Mouse (Mus musculus) heart, embryonic 15.5 days (tissue): ENCODE measurements around the gene Zic2. TPM values are rescaled to one million over a fixed set of nuclear protein-coding genes. Genes with fewer than 3 reads are reported as not detected.

Experiments used
- ATAC-seq: fragments of 200-750 bp; cut with Nextera tagmentation; replicated peaks from 2 replicates; pipeline ENCODE4 v1.8.0; 2017; ENCODE audit warnings: low read depth, moderate TSS enrichment; ENCODE audit not compliant: insufficient number of reproducible peaks, insufficient read depth, low FRiP score
- H3K27ac ChIP-seq: fragments of 300-500 bp; sonication (generic); 2 replicates; pipeline ENCODE4 v1.5.1; 2015; ENCODE audit warnings: mild to moderate bottlenecking, inconsistent platforms
- H3K27me3 ChIP-seq: fragments of 300-500 bp; sonication (generic); 2 replicates; pipeline ENCODE4 v1.6.1; 2015; ENCODE audit warnings: inconsistent platforms
- H3K36me3 ChIP-seq: fragments of 300-500 bp; sonication (generic); 2 replicates; pipeline ENCODE4 v1.6.1; 2015; ENCODE audit warnings: mild to moderate bottlenecking, inconsistent platforms
- H3K4me1 ChIP-seq: fragments of 300-500 bp; sonication (generic); replicated peaks from 2 replicates; pipeline ENCODE4 v1.6.1; 2015; ENCODE audit warnings: inconsistent platforms
- H3K4me2 ChIP-seq: fragments of 300-500 bp; sonication (generic); 2 replicates; pipeline ENCODE4 v1.6.1; 2015; ENCODE audit warnings: inconsistent platforms, mild to moderate bottlenecking, moderate library complexity
- H3K4me3 ChIP-seq: fragments of 300-500 bp; sonication (generic); 2 replicates; pipeline ENCODE4 v1.5.1; 2015; ENCODE audit warnings: mild to moderate bottlenecking, inconsistent platforms
- H3K9ac ChIP-seq: fragments of 300-500 bp; sonication (generic); 2 replicates; pipeline ENCODE4 v1.6.1; 2015; ENCODE audit warnings: mild to moderate bottlenecking, inconsistent platforms
- H3K9me3 ChIP-seq: fragments of 300-500 bp; sonication (generic); replicated peaks from 2 replicates; pipeline ENCODE4 v1.6.1; 2016; ENCODE audit warnings: inconsistent platforms
- WGBS: fragments of 180-500 bp; shearing (Covaris S2); methylation state at CpG from one replicate; pipeline ENCODE4 v1.1.7; 2015; ENCODE audit warnings: mixed read lengths; 5-methylcytosine and 5-hydroxymethylcytosine counted together
- polyA plus RNA-seq: library from polyadenylated mRNA; unstranded; fragments of >200 nt; fragmentation: Nextera tagmentation; extraction: Ambion mirVana; gene quantifications from 2 replicates; pipeline ENCODE4 v1.2.1, GENCODE M21; 2015

Zic2 gene
- polyA plus RNA-seq, result not detected in 2 replicates

DNA sequence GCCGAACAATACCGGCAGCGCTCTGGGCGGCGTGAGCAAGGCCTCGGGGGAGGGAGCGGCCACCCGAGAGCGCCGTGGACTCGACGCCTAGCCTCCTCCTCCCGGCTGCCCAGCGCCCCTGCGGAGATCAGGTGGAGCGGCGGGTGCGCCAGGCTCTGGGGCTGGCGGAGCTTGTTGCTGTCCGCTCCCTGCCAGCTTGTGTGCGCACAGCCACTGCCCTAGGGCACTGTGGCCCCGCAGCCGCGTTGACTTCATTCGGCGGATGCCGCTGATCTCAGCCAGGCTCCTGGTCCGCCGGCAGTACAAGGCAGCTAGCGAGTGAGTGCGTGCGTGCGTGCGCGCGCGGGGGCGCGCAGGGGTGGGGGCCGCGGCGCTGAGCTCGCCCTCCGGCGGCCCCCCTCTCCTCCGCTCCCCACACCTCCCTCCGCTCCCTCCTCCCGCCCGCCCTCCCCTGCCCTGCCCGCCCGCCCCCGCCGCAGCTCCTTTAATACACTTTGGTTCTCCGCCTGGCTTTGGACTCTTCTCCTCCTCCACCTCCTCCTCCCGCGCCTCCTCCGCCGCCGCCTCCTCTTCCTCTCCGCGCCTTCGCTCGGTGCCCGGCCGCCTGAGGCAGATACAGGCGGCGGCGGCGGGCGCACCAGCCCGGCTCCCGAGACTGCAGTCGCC lies at the start of gene Zic2:
TSS of gene Zic2 (plus strand) at position 545 of the 666 bp plus-strand sequence.
- Histone ChIP-seq H3K4me2 (peak within 1 kb of the TSS; percentile 82), H3K27ac (no peak within 1 kb of the TSS), H3K9ac (peak within 1 kb of the TSS; percentile 36), H3K4me1 (peaks cover 32% of the 10 kb centered on the region), H3K9me3 (no peaks in the 10 kb centered on the region), H3K36me3 (no peaks in the 10 kb centered on the region), H3K4me3 (peak within 1 kb of the TSS; percentile 53), H3K27me3 (peaks cover 97% of the 10 kb centered on the region)
- peak; percentile 44 for ATAC-seq
- WGBS, result under 1% methylated on average over 51 of the region's 73 CpGs

DNA sequence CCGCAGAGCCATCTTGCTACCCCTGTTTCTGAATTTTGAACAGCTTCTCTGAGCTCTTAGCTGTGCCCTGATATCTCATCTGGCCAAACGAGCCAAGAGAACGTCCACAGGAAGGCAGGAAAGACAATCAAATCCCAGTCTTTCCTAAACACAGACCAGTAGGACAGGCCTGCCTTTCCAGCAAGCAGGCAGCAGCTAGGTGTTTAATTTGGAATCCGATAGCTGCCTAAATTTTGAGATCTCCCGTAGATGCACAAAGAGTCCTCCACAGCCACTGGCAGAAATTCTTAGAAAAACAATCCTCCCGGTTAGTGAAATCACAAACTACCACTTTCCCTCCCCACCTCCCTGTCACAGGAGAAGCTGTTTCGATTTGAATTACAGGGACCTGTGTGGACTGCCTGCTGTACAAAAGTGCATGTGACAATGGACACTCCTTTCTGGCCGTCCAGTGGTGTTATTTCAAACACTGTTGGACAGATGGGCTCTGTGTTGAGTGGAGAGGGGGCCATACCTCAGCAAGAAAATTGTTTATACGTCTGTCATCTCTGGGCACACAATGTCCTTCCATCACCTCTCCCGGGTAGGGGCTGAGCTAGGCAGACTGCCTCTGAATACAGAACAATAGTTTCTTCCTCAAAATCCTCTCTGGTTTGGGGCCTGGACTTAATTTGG lies 48.6 kb upstream of the Zic2 start:
- Histone ChIP-seq H3K9me3 (no peaks in the 10 kb centered on the region), H3K4me2 (no peak overlapping the region), H3K9ac (no peak overlapping the region), H3K27ac (no peak overlapping the region), H3K4me3 (no peak overlapping the region), H3K4me1 (no peaks in the 10 kb centered on the region), H3K27me3 (peaks cover 13% of the 10 kb centered on the region; the same call in 1 of the 2 replicates), H3K36me3 (no peaks in the 10 kb centered on the region)
- 57% methylated on average over 10 of the region's 10 CpGs for WGBS
- ATAC-seq, result no peak

DNA sequence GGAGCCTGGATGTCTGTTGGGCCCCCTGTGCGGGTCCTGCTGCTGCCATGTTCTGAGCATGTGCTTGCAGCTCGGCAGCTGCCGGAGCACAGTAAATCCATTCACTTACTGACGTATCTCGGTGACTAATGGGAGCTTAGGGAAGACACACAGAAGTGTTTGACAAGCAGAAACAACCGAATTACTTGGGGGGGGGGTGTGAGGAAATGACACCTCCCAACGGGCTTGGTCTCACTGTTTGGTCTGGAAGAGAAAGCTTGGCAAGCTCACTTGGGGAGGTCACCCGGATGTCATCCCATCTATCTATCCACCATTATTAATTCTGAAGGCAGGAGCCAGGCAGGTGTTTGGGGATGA lies 48.1 kb upstream of the Zic2 start:
- H3K4me2 ChIP-seq, result no peak overlapping the region
- H3K27ac ChIP-seq, result no peak overlapping the region
- no peaks in the 10 kb centered on the region for H3K9me3 ChIP-seq
- no peak for ATAC-seq
- no peaks in the 10 kb centered on the region for H3K36me3 ChIP-seq
- peaks cover 13% of the 10 kb centered on the region; the same call in 1 of the 2 replicates for H3K27me3 ChIP-seq
- H3K4me1 ChIP-seq, result no peaks in the 10 kb centered on the region
- no peak overlapping the region for H3K9ac ChIP-seq
- H3K4me3 ChIP-seq, result no peak overlapping the region
- WGBS, result 55% methylated on average over 8 of the region's 8 CpGs

DNA sequence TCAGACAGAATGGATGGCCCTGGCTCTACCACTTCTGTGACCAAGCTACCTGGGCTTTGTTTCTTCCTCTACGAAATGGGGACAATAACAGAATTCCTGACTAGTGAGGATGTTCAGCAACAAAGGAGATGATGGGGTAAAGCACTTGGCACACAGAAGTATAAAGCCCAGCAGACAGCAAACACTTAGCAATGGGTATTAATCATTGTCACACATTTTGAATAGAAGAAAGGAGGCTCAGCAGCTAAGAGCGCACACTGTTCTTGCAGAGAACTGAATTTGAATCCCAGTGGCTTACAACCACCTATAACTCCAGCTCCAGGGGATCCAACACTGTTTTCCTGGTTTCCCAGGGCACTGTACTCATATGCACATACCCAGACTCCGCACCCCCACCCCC lies 47.6 kb upstream of the Zic2 start:
- ATAC-seq, result no peak
- peaks cover 10% of the 10 kb centered on the region; the same call in 1 of the 2 replicates for H3K27me3 ChIP-seq
- H3K36me3 ChIP-seq, result no peaks in the 10 kb centered on the region
- no peaks in the 10 kb centered on the region for H3K9me3 ChIP-seq
- no peak overlapping the region for H3K9ac ChIP-seq
- H3K4me2 ChIP-seq, result no peak overlapping the region
- H3K4me1 ChIP-seq, result no peaks in the 10 kb centered on the region
- WGBS, result 76% methylated on average over 3 of the region's 3 CpGs
- H3K4me3 ChIP-seq, result no peak overlapping the region
- no peak overlapping the region for H3K27ac ChIP-seq

DNA sequence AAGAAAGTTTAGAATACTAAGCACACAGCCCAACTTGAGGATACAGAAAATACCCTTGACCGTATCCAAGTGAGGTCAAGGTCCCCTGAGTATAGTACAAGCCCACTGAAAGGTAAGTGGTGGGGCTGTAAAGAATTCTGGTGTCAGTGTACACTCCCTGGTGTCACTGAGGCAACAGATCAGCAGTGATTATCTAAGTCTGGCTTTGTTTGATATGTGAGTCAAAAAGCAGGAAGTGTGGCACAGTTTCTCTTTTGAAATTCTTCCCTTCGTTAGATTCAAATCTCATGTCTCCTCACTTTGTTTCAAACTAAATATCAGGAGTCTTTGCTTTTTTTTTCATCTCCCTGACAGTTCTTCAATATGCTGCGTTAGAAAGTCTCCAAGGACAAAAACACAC lies 42.7 kb upstream of the Zic2 start:
- no peak overlapping the region for H3K9ac ChIP-seq

DNA sequence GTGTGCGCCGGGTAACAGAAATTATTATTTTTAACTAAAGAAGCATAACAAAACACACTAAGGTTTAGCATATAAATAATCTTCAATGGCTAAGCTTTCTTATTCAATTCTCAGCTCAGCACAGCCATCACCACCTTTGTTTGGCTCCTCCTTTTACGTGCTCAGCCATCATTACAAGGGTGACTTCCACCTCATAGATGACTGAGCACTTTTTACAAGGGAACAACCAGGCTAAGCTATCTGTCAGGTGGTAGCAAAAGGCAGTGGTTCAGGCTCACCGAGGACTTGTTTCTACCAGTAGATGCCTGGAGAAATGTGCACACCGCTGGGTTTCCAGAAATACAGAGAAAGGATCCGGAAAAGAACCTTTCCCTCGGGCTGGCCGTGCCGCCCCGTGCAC lies 41.2 kb upstream of the Zic2 start:
- 88% methylated on average over 10 of the region's 10 CpGs for WGBS

More for the DNA sequence above, 42.7 kb upstream of the Zic2 start:
- H3K9me3 ChIP-seq, result no peaks in the 10 kb centered on the region
- WGBS, result 59% methylated on average over 3 of the region's 3 CpGs
- no peaks in the 10 kb centered on the region for H3K4me1 ChIP-seq
- no peak overlapping the region for H3K4me3 ChIP-seq
- peaks cover 5% of the 10 kb centered on the region for H3K27me3 ChIP-seq
- ATAC-seq, result no peak
- H3K27ac ChIP-seq, result no peak overlapping the region
- H3K36me3 ChIP-seq, result no peaks in the 10 kb centered on the region
- no peak overlapping the region for H3K4me2 ChIP-seq

DNA sequence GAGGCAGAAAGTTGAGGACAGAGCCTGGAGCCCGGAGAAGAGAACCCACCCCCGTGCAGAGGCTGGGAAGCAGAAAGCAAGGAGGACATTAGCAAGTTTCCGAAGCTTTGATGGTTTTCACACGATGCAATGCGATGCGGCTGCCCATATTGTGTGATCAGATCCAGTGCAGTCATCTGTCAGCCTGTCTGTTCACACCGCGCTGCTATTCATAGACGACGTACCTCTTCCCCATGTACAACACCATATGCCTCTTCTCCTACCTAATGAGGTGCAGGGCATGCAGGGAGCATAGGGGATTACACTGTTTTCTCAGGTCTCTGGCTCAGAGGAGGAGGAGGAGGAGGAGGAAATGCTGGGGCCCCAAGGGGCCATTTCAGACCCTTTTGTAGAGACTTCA lies 38.4 kb upstream of the Zic2 start:
- no peak overlapping the region for H3K4me3 ChIP-seq
- H3K9ac ChIP-seq, result no peak overlapping the region
- peaks cover 5% of the 10 kb centered on the region; the same call in 1 of the 2 replicates for H3K27me3 ChIP-seq
- H3K9me3 ChIP-seq, result no peaks in the 10 kb centered on the region
- no peaks in the 10 kb centered on the region for H3K4me1 ChIP-seq
- H3K4me2 ChIP-seq, result no peak overlapping the region
- no peak for ATAC-seq
- H3K36me3 ChIP-seq, result no peaks in the 10 kb centered on the region
- 49% methylated on average over 10 of the region's 10 CpGs for WGBS
- no peak overlapping the region for H3K27ac ChIP-seq

More for the DNA sequence above, 41.2 kb upstream of the Zic2 start:
- no peaks in the 10 kb centered on the region for H3K4me1 ChIP-seq
- peaks cover 6% of the 10 kb centered on the region for H3K27me3 ChIP-seq
- no peak overlapping the region for H3K27ac ChIP-seq
- H3K4me3 ChIP-seq, result no peak overlapping the region
- H3K9ac ChIP-seq, result no peak overlapping the region
- H3K4me2 ChIP-seq, result no peak overlapping the region
- H3K9me3 ChIP-seq, result no peaks in the 10 kb centered on the region
- no peaks in the 10 kb centered on the region for H3K36me3 ChIP-seq
- ATAC-seq, result no peak

DNA sequence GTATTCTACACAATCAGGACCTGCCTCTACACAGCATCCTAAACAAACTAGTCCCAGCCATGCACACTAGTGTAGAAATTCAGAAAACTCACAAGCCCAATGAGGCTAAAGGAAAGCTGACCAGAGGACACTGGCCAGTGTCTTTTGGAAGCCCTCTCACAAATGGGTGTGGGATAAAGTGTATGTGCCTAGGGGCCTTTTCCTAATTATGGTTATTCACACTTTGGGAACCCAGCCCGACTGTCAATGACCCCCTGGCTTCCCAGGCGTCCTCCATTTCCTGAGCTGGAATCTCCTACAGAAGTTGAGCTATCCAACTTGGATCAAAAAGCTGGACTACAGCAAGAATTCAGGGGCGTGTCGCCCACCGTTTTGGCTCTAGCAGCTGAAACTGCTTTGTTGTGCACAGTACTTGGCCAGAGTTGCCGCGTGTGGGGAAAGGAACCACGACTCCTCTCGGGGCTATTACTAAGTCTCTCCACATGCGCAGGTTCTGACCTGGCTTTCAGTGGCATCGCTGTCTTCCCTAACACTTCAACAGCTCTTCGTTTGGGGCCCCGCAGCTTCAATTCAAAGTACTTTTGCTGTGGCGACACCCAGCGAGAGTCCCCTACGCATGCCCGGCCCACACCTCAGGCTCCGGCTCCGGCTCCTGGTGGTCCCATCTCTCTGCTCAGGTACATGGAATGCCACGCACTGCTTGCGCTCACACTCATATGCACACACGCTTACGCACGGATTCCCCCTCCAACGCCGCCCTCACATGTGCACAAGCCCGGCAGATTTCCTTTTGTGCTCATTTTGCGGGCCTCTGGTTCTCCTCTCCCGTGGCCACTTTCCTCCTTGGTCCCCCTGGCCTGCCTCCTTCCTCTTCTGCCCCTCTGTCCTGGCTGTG lies 25.4 kb upstream of the Zic2 start:
- Histone ChIP-seq H3K4me2 (peak overlapping the region; percentile 78), H3K36me3 (no peaks in the 10 kb centered on the region), H3K9me3 (no peaks in the 10 kb centered on the region), H3K4me1 (peaks cover 20% of the 10 kb centered on the region), H3K9ac (no peak overlapping the region), H3K4me3 (peak overlapping the region; percentile 51), H3K27ac (no peak overlapping the region), H3K27me3 (peaks cover 93% of the 10 kb centered on the region)
- no peak for ATAC-seq
- WGBS, result 5% methylated on average over 29 of the region's 29 CpGs

DNA sequence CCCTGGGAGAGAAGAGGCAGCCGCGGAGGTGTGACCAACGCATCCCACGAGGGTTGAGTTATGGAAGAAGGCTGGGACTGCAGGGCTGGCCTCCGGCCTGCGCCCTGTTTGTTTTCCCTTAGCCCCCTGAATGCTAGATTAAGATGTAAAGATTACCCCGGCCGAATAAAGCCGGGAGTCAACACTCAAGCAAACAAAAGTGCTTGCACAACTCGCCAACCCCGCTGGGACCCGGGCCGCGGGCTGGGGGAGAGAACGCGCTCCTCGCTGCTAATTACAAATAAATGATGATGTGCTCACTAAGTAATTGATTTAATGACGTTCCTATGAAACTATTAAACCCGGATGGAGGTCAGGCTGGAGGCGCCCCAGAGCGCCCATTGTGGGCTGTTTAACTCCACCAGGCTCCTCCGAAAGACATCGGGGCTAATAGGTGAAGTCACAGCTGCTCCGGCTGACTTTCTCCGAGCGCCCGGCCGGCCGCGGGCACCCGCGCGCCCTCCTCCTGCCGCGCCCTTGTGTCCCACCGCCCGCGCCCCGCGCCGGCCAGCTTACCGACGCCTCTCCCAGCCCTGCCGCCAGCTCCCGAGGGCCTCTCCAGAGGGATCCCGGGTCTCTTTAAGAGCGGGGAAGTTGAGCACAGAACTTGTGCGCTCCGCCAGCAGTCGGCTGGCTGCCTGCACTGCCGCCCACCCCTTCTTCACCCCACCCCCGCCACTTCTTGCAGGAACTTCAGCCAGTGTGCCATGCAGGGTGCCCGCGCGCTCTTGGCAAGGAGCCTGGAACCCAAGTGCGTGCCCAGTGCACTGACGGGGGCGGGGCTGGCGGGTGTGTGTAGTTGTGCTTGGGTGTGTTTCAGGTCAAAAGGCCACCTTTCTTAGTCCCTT lies 24.5 kb upstream of the Zic2 start, which contains the start of gene Gm5089:
TSS of gene Gm5089 (minus strand) at position 620 of the 887 bp plus-strand sequence.
- peak; percentile 24; the same call in 1 of the 2 replicates for ATAC-seq
- WGBS, result 1% methylated on average over 59 of the region's 59 CpGs
- H3K27me3 ChIP-seq, result peaks cover 97% of the 10 kb centered on the region
- peak within 1 kb of the TSS; percentile 51 for H3K4me3 ChIP-seq
- no peak within 1 kb of the TSS for H3K27ac ChIP-seq
- no peaks in the 10 kb centered on the region for H3K36me3 ChIP-seq
- peaks cover 20% of the 10 kb centered on the region for H3K4me1 ChIP-seq
- H3K4me2 ChIP-seq, result peak within 1 kb of the TSS; percentile 78
- no peaks in the 10 kb centered on the region for H3K9me3 ChIP-seq
- H3K9ac ChIP-seq, result peak within 1 kb of the TSS; percentile 40

DNA sequence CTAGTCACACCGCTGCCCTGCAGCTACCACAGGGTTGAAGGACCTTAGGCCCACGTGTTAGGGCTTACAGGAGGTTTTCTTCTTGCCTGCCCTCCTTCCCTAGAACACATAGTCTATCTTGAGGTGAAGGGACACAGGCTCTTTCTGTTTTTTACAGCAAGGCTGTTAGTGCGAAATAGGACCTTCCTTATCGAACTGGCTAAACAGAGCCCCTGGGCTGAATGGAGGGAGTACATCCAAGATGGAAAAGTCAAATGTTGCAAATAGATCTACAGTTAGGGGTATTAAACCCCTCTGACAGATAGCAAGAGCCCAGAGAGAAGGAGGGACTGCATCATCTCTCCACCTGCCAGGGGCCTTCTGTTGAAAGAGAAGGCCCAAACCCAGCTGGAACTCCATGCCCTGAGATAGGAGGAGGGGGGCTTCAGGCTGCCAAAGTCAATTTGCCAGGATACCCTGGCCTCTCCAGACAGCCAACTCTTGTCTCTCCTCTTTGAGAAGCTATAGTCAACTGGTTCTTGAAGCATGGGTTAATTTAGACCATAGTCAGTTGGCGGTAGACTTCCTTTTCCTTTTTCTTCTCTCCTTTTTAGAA lies 23.6 kb upstream of the Zic2 start:
- no peaks in the 10 kb centered on the region for H3K36me3 ChIP-seq
- WGBS, result 63% methylated on average over 5 of the region's 5 CpGs
- peak overlapping the region; percentile 78 for H3K4me2 ChIP-seq
- no peak for ATAC-seq
- peaks cover 20% of the 10 kb centered on the region for H3K4me1 ChIP-seq
- H3K4me3 ChIP-seq, result peak overlapping the region; percentile 51
- H3K27me3 ChIP-seq, result peaks cover 98% of the 10 kb centered on the region
- no peak overlapping the region for H3K27ac ChIP-seq
- no peak overlapping the region for H3K9ac ChIP-seq
- H3K9me3 ChIP-seq, result no peaks in the 10 kb centered on the region
